Mouse (Mus musculus): ENCODE data around the gene Lrp1. TPM values are rescaled to one million over a fixed set of nuclear protein-coding genes. Genes with fewer than 3 reads are reported as not detected.
"Not testable (repeated sequence)": the region's sequence is repeated elsewhere in the genome, so short reads cannot be mapped to it uniquely, and the experiment has no call there.

Lrp1 gene
- polyA plus RNA-seq, 1 experiment from 2014 or later = 31.2 TPM

- Histone ChIP-seq H3K4me2 (peak overlapping the region; percentile 85; the same call in 1 of the 2 replicates), H3K27ac (peak overlapping the region; percentile 26; the same call in 1 of the 2 replicates), H3K9ac (no peak overlapping the region), H3K9me3 (replicated peaks) (no peaks in the 10 kb centered on the region), H3K4me1 (replicated peaks) (peaks cover 68% of the 10 kb centered on the region), H3K36me3 (peaks cover 24% of the 10 kb centered on the region), H3K4me3 (peak overlapping the region; percentile 78; the same call in 1 of the 2 replicates), H3K27me3 (no peaks in the 10 kb centered on the region)
- no peak for ATAC-seq (replicated peaks; ENCODE audit: insufficient number of reproducible peaks, insufficient read depth, low FRiP score, low read depth)
- WGBS = 33% methylated on average over 5 of the region's 5 CpGs
Measured at GRCm38 (mm10) chr10:127663590-127663989, 42.6 kb upstream of the Lrp1 start.

DNA sequence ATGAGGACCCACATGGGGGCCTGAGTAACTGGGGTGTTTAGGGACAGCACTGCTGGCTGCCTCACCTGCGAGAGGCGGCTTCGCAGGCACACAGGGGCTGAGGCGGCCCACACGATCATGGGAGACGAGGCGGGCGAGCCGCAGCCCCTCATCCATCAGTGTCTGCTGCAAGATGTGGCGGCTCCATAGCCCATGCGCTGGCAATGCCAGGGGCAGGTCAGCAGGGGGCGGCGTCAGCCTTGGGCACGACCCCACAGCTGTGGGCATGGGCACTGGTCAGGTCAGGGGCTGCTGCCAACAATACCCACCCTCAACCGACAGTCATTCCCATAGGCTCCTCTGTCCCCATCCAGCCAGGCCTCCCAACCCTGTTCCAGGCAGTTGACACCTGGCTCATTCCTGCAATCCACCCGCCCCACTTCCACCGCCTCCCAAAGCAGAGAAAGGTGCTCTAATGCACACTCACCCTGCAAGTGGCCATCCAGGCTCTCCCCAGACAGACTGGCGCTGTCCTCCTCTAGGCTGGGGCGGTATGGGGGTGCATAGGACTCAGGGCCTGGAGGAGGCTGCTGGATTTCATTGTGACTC is 41.8 kb upstream of the Lrp1 start:
- peaks cover 24% of the 10 kb centered on the region for H3K36me3 ChIP-seq
- peak overlapping the region; percentile 85 for H3K27ac ChIP-seq
- peaks cover 62% of the 10 kb centered on the region for H3K4me1 ChIP-seq (replicated peaks)

GRCm38 (mm10) chr10:127661915-127662663 is 41.1 kb upstream of the Lrp1 start:
- H3K36me3 ChIP-seq = peaks cover 24% of the 10 kb centered on the region
- peak overlapping the region; percentile 85 for H3K27ac ChIP-seq
- peak overlapping the region; percentile 70 for H3K4me2 ChIP-seq
- peak overlapping the region; percentile 47 for H3K9ac ChIP-seq
- H3K4me3 ChIP-seq = peak overlapping the region; percentile 43
- no peaks in the 10 kb centered on the region for H3K27me3 ChIP-seq
- WGBS = 3% methylated on average over 16 of the region's 16 CpGs
- no peaks in the 10 kb centered on the region for H3K9me3 ChIP-seq (replicated peaks)
- peaks cover 58% of the 10 kb centered on the region for H3K4me1 ChIP-seq (replicated peaks)
- peak; percentile 33; the same call in 1 of the 2 replicates for ATAC-seq (replicated peaks; ENCODE audit: insufficient number of reproducible peaks, insufficient read depth, low FRiP score, low read depth)

More for the DNA sequence above, 41.8 kb upstream of the Lrp1 start:
- peak overlapping the region; percentile 47; the same call in 1 of the 2 replicates for H3K9ac ChIP-seq
- 37% methylated on average over 19 of the region's 19 CpGs for WGBS
- H3K4me2 ChIP-seq = peak overlapping the region; percentile 70
- no peaks in the 10 kb centered on the region for H3K27me3 ChIP-seq
- no peaks in the 10 kb centered on the region for H3K9me3 ChIP-seq (replicated peaks)
- peak overlapping the region; percentile 43 for H3K4me3 ChIP-seq
- no peak for ATAC-seq (replicated peaks; ENCODE audit: insufficient number of reproducible peaks, insufficient read depth, low FRiP score, low read depth)

- H3K36me3 ChIP-seq = peaks cover 30% of the 10 kb centered on the region
- H3K4me3 ChIP-seq = peak overlapping the region; percentile 43
- H3K9me3 ChIP-seq (replicated peaks) = no peaks in the 10 kb centered on the region
- H3K27me3 ChIP-seq = no peaks in the 10 kb centered on the region
- ATAC-seq (replicated peaks; ENCODE audit: insufficient number of reproducible peaks, insufficient read depth, low FRiP score, low read depth) = no peak
- 26% methylated on average over 14 of the region's 14 CpGs for WGBS
- peak overlapping the region; percentile 47 for H3K9ac ChIP-seq
- H3K4me2 ChIP-seq = peak overlapping the region; percentile 70
- peaks cover 55% of the 10 kb centered on the region for H3K4me1 ChIP-seq (replicated peaks)
- peak overlapping the region; percentile 85 for H3K27ac ChIP-seq
Measured at GRCm38 (mm10) chr10:127661291-127661914, 40.5 kb upstream of the Lrp1 start.

- no peaks in the 10 kb centered on the region for H3K9me3 ChIP-seq (replicated peaks)
- 68% methylated on average over 1 of the region's 1 CpGs for WGBS
- H3K27ac ChIP-seq = no peak overlapping the region
- no peaks in the 10 kb centered on the region for H3K27me3 ChIP-seq
- peaks cover 42% of the 10 kb centered on the region for H3K4me1 ChIP-seq (replicated peaks)
- H3K9ac ChIP-seq = no peak overlapping the region
- peaks cover 46% of the 10 kb centered on the region for H3K36me3 ChIP-seq
- no peak overlapping the region for H3K4me2 ChIP-seq
- ATAC-seq (replicated peaks; ENCODE audit: insufficient number of reproducible peaks, insufficient read depth, low FRiP score, low read depth) = no peak
- H3K4me3 ChIP-seq = no peak overlapping the region
Measured at GRCm38 (mm10) chr10:127659551-127659950, 38.6 kb upstream of the Lrp1 start.

DNA sequence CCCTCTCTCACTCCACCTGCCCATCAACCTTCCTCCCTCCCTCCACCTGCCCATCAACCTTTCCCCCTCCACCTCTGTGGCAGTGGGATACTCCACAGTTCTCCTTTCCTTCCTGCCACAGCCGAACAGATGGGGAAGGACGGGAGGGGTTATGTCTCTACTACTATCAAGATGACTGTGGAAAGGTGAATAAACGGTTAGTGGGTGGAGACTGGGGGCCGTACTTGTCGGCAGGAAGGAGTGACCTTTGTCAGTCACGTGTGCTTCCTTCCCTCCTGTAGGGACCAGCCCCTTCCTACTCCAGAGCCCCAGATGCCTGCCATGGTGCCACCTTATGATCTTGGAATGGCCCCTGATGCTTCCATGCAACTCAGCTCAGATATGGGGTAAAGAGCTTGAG is 37.1 kb upstream of the Lrp1 start:
- Histone ChIP-seq H3K9me3 (replicated peaks) (no peaks in the 10 kb centered on the region), H3K27me3 (no peaks in the 10 kb centered on the region), H3K9ac (no peak overlapping the region), H3K4me3 (no peak overlapping the region), H3K27ac (no peak overlapping the region), H3K4me1 (replicated peaks) (peaks cover 27% of the 10 kb centered on the region), H3K4me2 (no peak overlapping the region), H3K36me3 (peaks cover 53% of the 10 kb centered on the region)
- no peak for ATAC-seq (replicated peaks; ENCODE audit: insufficient number of reproducible peaks, insufficient read depth, low FRiP score, low read depth)
- 22% methylated on average over 6 of the region's 6 CpGs for WGBS

DNA sequence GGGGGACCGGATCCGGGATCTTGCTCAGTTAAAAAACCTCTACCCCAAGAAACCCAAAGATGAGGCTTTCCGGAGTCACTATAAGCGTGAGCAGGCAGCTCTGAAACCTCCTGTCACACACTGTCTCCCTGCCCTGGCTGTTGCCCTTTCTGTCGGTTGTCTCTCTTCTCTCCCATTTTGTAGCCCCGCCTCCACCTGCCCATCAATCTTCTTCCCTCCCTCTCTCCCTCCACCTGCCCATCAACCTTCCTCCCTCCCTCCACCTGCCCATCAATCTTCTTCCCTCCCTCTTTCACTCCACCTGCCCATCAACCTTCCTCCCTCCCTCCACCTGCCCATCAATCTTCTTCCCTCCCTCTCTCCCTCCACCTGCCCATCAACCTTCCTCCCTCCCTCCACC is 36.7 kb upstream of the Lrp1 start:
- not testable (repeated sequence) for H3K4me2 ChIP-seq; ATAC-seq (replicated peaks; ENCODE audit: insufficient number of reproducible peaks, insufficient read depth, low FRiP score, low read depth); H3K27me3 ChIP-seq; H3K9ac ChIP-seq; H3K27ac ChIP-seq; H3K9me3 ChIP-seq (replicated peaks); H3K4me3 ChIP-seq
- Histone ChIP-seq H3K36me3 (peaks cover 58% of the 10 kb centered on the region), H3K4me1 (replicated peaks) (peaks cover 22% of the 10 kb centered on the region)
- WGBS = 70% methylated on average over 6 of the region's 6 CpGs

- H3K4me1 ChIP-seq (replicated peaks) = no peaks in the 10 kb centered on the region
- H3K27ac ChIP-seq = no peak overlapping the region
- H3K9me3 ChIP-seq (replicated peaks) = no peaks in the 10 kb centered on the region
- whole genome bisulfite sequencing = 74% methylated on average over 16 of the region's 16 CpGs
- no peak overlapping the region for H3K4me3 ChIP-seq
- peaks cover 76% of the 10 kb centered on the region for H3K36me3 ChIP-seq
- no peaks in the 10 kb centered on the region for H3K27me3 ChIP-seq
- ATAC-seq (replicated peaks; ENCODE audit: insufficient number of reproducible peaks, insufficient read depth, low FRiP score, low read depth) = no peak
- H3K9ac ChIP-seq = no peak overlapping the region
- H3K4me2 ChIP-seq = no peak overlapping the region
Measured at GRCm38 (mm10) chr10:127654970-127655579, 34.1 kb upstream of the Lrp1 start.

DNA sequence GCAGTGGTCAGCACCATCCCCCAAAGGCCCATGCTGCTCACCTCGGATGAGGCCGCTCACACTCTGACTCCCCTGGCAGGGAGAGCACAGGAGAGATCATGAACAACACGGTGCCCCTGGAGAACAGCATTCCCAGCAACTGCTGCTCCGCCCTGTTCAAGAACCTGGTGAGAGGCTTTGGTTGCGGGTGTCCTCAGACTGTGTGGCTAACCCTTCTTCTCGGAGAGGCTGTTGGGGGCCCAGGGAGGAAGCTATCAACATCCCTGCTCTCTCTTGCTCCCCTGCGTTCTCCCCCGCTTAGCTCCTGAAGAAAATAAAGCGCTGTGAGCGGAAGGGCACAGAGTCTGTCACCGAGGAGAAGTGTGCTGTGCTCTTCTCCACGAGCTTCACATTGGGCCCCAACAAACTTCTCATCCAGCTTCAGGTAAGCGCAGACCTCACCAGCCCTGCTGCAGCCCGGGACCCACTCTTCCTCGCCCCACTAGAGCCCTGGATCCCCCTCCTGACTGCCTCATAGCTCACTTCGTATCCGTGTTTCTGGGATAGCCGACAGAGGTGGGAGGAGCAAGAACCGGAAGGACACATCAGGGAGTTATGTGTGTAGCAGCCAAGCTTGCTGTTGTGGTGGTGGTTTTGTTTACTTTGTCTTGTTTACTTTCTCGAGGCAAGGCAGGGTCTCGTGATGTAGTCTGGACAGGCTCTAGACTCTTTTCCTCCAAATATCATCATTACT is 32.1 kb upstream of the Lrp1 start:
- no peaks in the 10 kb centered on the region for H3K27me3 ChIP-seq
- WGBS = 51% methylated on average over 21 of the region's 21 CpGs
- H3K9me3 ChIP-seq (replicated peaks) = no peaks in the 10 kb centered on the region
- no peak overlapping the region for H3K9ac ChIP-seq
- H3K4me2 ChIP-seq = no peak overlapping the region
- no peaks in the 10 kb centered on the region for H3K4me1 ChIP-seq (replicated peaks)
- H3K4me3 ChIP-seq = no peak overlapping the region
- H3K36me3 ChIP-seq = peaks cover 80% of the 10 kb centered on the region
- H3K27ac ChIP-seq = no peak overlapping the region
- ATAC-seq (replicated peaks; ENCODE audit: insufficient number of reproducible peaks, insufficient read depth, low FRiP score, low read depth) = no peak

- 62% methylated on average over 2 of the region's 2 CpGs for WGBS
- Histone ChIP-seq H3K4me2 (no peak overlapping the region), H3K4me3 (no peak overlapping the region), H3K36me3 (peaks cover 28% of the 10 kb centered on the region; the same call in 1 of the 2 replicates), H3K27ac (no peak overlapping the region), H3K27me3 (no peaks in the 10 kb centered on the region), H3K9ac (no peak overlapping the region), H3K4me1 (replicated peaks) (peaks cover 20% of the 10 kb centered on the region), H3K9me3 (replicated peaks) (no peaks in the 10 kb centered on the region)
- ATAC-seq (replicated peaks; ENCODE audit: insufficient number of reproducible peaks, insufficient read depth, low FRiP score, low read depth) = no peak
Measured at GRCm38 (mm10) chr10:127645791-127646190, 24.8 kb upstream of the Lrp1 start.

Measured in heart, embryonic 15.5 days (tissue).